Mouse (Mus musculus): ENCODE results near the gene Slc30a7. TPM values are rescaled to one million over a fixed set of nuclear protein-coding genes. Genes with fewer than 3 reads are reported as not detected.

The Slc30a7 gene
- total and polyA plus RNA-seq, 3 experiments: 8.1 to 19.1 TPM; not detected in 1

- TF ChIP-seq GATA1 (IDR thresholded peaks at IDR 0.05; ENCODE audit: low read depth, low read length): no peak
- TF ChIP-seq RAD21 (IDR thresholded peaks at IDR 0.05; ENCODE audit: low read depth, low read length): peak; percentile 49
- TF ChIP-seq KAT2A (conservative IDR thresholded peaks at IDR 0.05; ENCODE audit: low read depth, low read length): no peak
- TF ChIP-seq POLR2AphosphoS5 (IDR thresholded peaks at IDR 0.05; ENCODE audit: borderline replicate concordance, low read depth, low read length): no peak
- peak; percentile 99 for TF ChIP-seq MYC (IDR thresholded peaks at IDR 0.05; ENCODE audit: low read depth, low read length)
- TF ChIP-seq MAZ (IDR thresholded peaks at IDR 0.05; ENCODE audit: low read depth, low read length): no peak
- TF ChIP-seq NELFE (IDR thresholded peaks at IDR 0.05; ENCODE audit: low read depth, low read length): no peak
- TF ChIP-seq POLR2AphosphoS2 (IDR thresholded peaks at IDR 0.05; ENCODE audit: low read length): no peak
- no peak for TF ChIP-seq TCF12 (IDR thresholded peaks at IDR 0.05; ENCODE audit: low read depth, low read length)
- TF ChIP-seq GABPA (IDR thresholded peaks at IDR 0.05; ENCODE audit: low read depth, low read length): no peak
- TF ChIP-seq JUND (IDR thresholded peaks at IDR 0.05; ENCODE audit: low read depth, low read length): no peak
- TF ChIP-seq UBTF (IDR thresholded peaks at IDR 0.05; ENCODE audit: borderline replicate concordance, insufficient read depth, low read depth, low read length): no peak
- no peak for TF ChIP-seq TAL1 (IDR thresholded peaks at IDR 0.05; ENCODE audit: low read length)
These were observed 70.2 kb downstream of the Slc30a7 start (continued) for GRCm38 (mm10) chr3:115936734-115937599.

- Histone ChIP-seq H3K79me2 (ENCODE audit: control insufficient read depth, insufficient read depth, low read length, poor library complexity) (no peaks in the 10 kb centered on the region), H3K36me3 (ENCODE audit: control insufficient read depth in 1 of 2, insufficient read depth in 2 of 2, low read length in 2 of 2) (peaks cover 0 to 8% of the 10 kb centered on the region in 2 experiments; a peak in 2 of 4 replicates), H3K9me3 (replicated peaks; ENCODE audit: insufficient read depth, low read length) (no peaks in the 10 kb centered on the region), H3K9ac (ENCODE audit: control insufficient read depth, low read depth, low read length, poor library complexity, severe bottlenecking) (no peak overlapping the region), H3K27me3 (ENCODE audit: control insufficient read depth in 1 of 2, insufficient read depth in 2 of 2, low read length in 2 of 2) (no peaks in the 10 kb centered on the region), H3K4me1 (ENCODE audit: control insufficient read depth in 1 of 2, insufficient read depth in 2 of 2, low read length in 2 of 2) (no peaks in the 10 kb centered on the region), H3K27ac (ENCODE audit: control insufficient read depth, low read depth, low read length) (no peak overlapping the region), H3K4me3 (ENCODE audit: control insufficient read depth in 1 of 2, insufficient read depth in 1 of 2, low read depth in 2 of 2, low read length in 2 of 2) (no peak overlapping the region)
- TF ChIP-seq MAX (IDR thresholded peaks at IDR 0.05; ENCODE audit: low read length): no peak
- no peak for TF ChIP-seq MAZ (IDR thresholded peaks at IDR 0.05; ENCODE audit: low read depth, low read length)
- no peak for TF ChIP-seq USF2 (IDR thresholded peaks at IDR 0.05; ENCODE audit: borderline replicate concordance in 1 of 2, insufficient read depth in 1 of 2, low read depth in 1 of 2, low read length in 2 of 2)
- TF ChIP-seq ZMIZ1 (IDR thresholded peaks at IDR 0.05; ENCODE audit: low read depth, low read length): no peak
- TF ChIP-seq GATA1 (IDR thresholded peaks at IDR 0.05; ENCODE audit: low read depth, low read length): no peak
- TF ChIP-seq ETS1 (IDR thresholded peaks at IDR 0.05; ENCODE audit: low read depth, low read length): no peak
- TF ChIP-seq NELFE (IDR thresholded peaks at IDR 0.05; ENCODE audit: low read depth, low read length): no peak
- no peak for TF ChIP-seq JUND (IDR thresholded peaks at IDR 0.05; ENCODE audit: low read depth, low read length)
- TF ChIP-seq TBP (IDR thresholded peaks at IDR 0.05; ENCODE audit: low read depth, low read length): no peak
- no peak for TF ChIP-seq POLR2A (IDR thresholded peaks at IDR 0.05; ENCODE audit: control insufficient read depth in 1 of 2, insufficient read depth in 1 of 2, low read depth in 1 of 2, low read length in 2 of 2, poor library complexity in 1 of 2)
- no peak for TF ChIP-seq SIN3A (IDR thresholded peaks at IDR 0.05; ENCODE audit: low read length)
- TF ChIP-seq E2F4 (IDR thresholded peaks at IDR 0.05; ENCODE audit: borderline replicate concordance, low read depth, low read length): no peak
- no peak for TF ChIP-seq TAL1 (IDR thresholded peaks at IDR 0.05; ENCODE audit: low read length)
- no peak for TF ChIP-seq ELF1 (IDR thresholded peaks at IDR 0.05; ENCODE audit: low read depth, low read length)
- TF ChIP-seq HCFC1 (IDR thresholded peaks at IDR 0.05; ENCODE audit: low read depth, low read length): no peak
- no peak for TF ChIP-seq MAFK (IDR thresholded peaks at IDR 0.05; ENCODE audit: borderline replicate concordance, low read depth, low read length)
- TF ChIP-seq EP300 (IDR thresholded peaks at IDR 0.05; ENCODE audit: low read depth in 1 of 2, low read length in 2 of 2): no peak
- TF ChIP-seq MYC (IDR thresholded peaks at IDR 0.05; ENCODE audit: low read depth, low read length): no peak
- no peak for TF ChIP-seq ZC3H11A (IDR thresholded peaks at IDR 0.05; ENCODE audit: low read depth, low read length)
- TF ChIP-seq KAT2A (conservative IDR thresholded peaks at IDR 0.05; ENCODE audit: low read depth, low read length): no peak
- DNase-seq (ENCODE audit: low read depth, low spot score): no peak
These were observed 73.7 kb downstream of the Slc30a7 start for GRCm38 (mm10) chr3:115933293-115934186.

All from MEL (cell line).